Mouse (Mus musculus) cerebellum, adult 2 months (tissue): ENCODE data around the gene Olfr1367. TPM values are rescaled to one million over a fixed set of nuclear protein-coding genes. Genes with fewer than 3 reads are reported as not detected.
"Not testable (repeated sequence)": the region's sequence is repeated elsewhere in the genome, so short reads cannot be mapped to it uniquely, and the experiment has no call there.

Experiments
- DNase-seq, 2 experiments: peaks; one replicate each; pipeline ENCODE4 v3.0.0; 2021
- H3K27ac ChIP-seq: fragments of 200-500 bp; 2 replicates; pipeline ENCODE4 v1.5.1; 2012; ENCODE audit warnings: low read length, control low read depth, inconsistent platforms; ENCODE audit not compliant: insufficient read depth
- H3K27me3 ChIP-seq: fragments of 200-500 bp; 2 replicates; pipeline ENCODE4 v1.6.1; 2012; ENCODE audit warnings: inconsistent platforms, mild to moderate bottlenecking, low read length, moderate library complexity; ENCODE audit not compliant: control insufficient read depth, insufficient read depth
- H3K4me1 ChIP-seq: fragments of 200-500 bp; 2 replicates; pipeline ENCODE4 v1.6.1; 2011; ENCODE audit warnings: low read length; ENCODE audit not compliant: control insufficient read depth, insufficient read depth
- H3K4me3 ChIP-seq: fragments of 200-500 bp; replicated peaks from 2 replicates; pipeline ENCODE3; 2011; ENCODE audit warnings: mild to moderate bottlenecking, low read depth, low read length, control low read depth; ENCODE audit not compliant: insufficient read depth
- CTCF ChIP-seq: fragments of 200-500 bp; IDR thresholded peaks from 2 replicates; pipeline ENCODE4 v1.5.1; 2011; ENCODE audit warnings: low read depth, mild to moderate bottlenecking, control low read depth, low read length, moderate library complexity, borderline replicate concordance; ENCODE audit not compliant: insufficient read depth
- POLR2A ChIP-seq: fragments of 200-500 bp; IDR thresholded peaks from 2 replicates; pipeline ENCODE4 v1.6.1; 2011; ENCODE audit warnings: low read length, control low read depth, borderline replicate concordance; ENCODE audit not compliant: insufficient read depth
- WGBS: fragments of 180-500 bp; shearing (Covaris S2); methylation state at CpG from one replicate; pipeline ENCODE4 v1.1.7; 2018; 5-methylcytosine and 5-hydroxymethylcytosine counted together
- polyA plus RNA-seq: library from polyadenylated mRNA; depleted of rRNA; stranded (reverse); fragments of >200 nt; gene quantifications from 2 replicates; pipeline ENCODE4 v1.2.3, GENCODE M21; 2012; rRNA removed

The Olfr1367 gene
- polyA plus RNA-seq, 1 experiment, result not detected

- DNase-seq, result peak; percentile 91 to 95
- peak within 1 kb of the TSS; percentile 68 for H3K4me3 ChIP-seq
- no peak within 1 kb of the TSS; the same call in 1 of the 2 replicates for H3K27ac ChIP-seq
- TF ChIP-seq CTCF (no peak), POLR2A (peak; percentile 82)
- H3K27me3 ChIP-seq, result no peaks in the 10 kb centered on the region
- under 1% methylated on average over 29 of the region's 29 CpGs for WGBS
- peaks cover 2% of the 10 kb centered on the region; the same call in 1 of the 2 replicates for H3K4me1 ChIP-seq
Observed at GRCm38 (mm10) chr13:21362621-21363248, 16.0 kb downstream of the Olfr1367 start, which contains the start of gene Zscan12. Gene Zscan12, plus strand, starts transcription at chr13:21362820.

GRCm38 (mm10) chr13:21363719-21364118 is 17.0 kb downstream of the Olfr1367 start:
- Histone ChIP-seq H3K27me3 (no peaks in the 10 kb centered on the region), H3K4me1 (peaks cover 2% of the 10 kb centered on the region; the same call in 1 of the 2 replicates), H3K4me3 (peak overlapping the region; percentile 68), H3K27ac (no peak overlapping the region)
- TF ChIP-seq CTCF, result no peak
- no peak for TF ChIP-seq POLR2A
- 43% methylated on average over 12 of the region's 12 CpGs for WGBS
- DNase-seq, result peak; percentile 21 to 22

- Histone ChIP-seq H3K4me3 (no peak overlapping the region), H3K4me1 (peaks cover 2% of the 10 kb centered on the region; the same call in 1 of the 2 replicates), H3K27ac (no peak overlapping the region), H3K27me3 (no peaks in the 10 kb centered on the region)
- 53% methylated on average over 6 of the region's 6 CpGs for WGBS
- TF ChIP-seq POLR2A (no peak), CTCF (no peak)
- no peak for DNase-seq
Observed at GRCm38 (mm10) chr13:21366635-21367034, 19.9 kb downstream of the Olfr1367 start.

- Histone ChIP-seq H3K27ac (no peak overlapping the region), H3K27me3 (no peaks in the 10 kb centered on the region), H3K4me1 (no peaks in the 10 kb centered on the region), H3K4me3 (no peak overlapping the region)
- no peak for DNase-seq
- WGBS, result 90% methylated on average over 2 of the region's 2 CpGs
- no peak for TF ChIP-seq POLR2A
- TF ChIP-seq CTCF, result no peak
Observed at GRCm38 (mm10) chr13:21372700-21373099, 26.0 kb downstream of the Olfr1367 start.

- Histone ChIP-seq H3K27ac (no peak overlapping the region), H3K27me3 (no peaks in the 10 kb centered on the region), H3K4me1 (no peaks in the 10 kb centered on the region), H3K4me3 (no peak overlapping the region)
- 92% methylated on average over 2 of the region's 2 CpGs for WGBS
- DNase-seq, result no peak
- TF ChIP-seq CTCF (no peak), POLR2A (no peak)
Observed at GRCm38 (mm10) chr13:21377773-21378172, 31.1 kb downstream of the Olfr1367 start.

- Histone ChIP-seq H3K4me1 (no peaks in the 10 kb centered on the region), H3K27ac (no peak overlapping the region), H3K4me3 (no peak overlapping the region), H3K27me3 (no peaks in the 10 kb centered on the region)
- TF ChIP-seq CTCF (no peak), POLR2A (no peak)
- WGBS, result 95% methylated on average over 1 of the region's 1 CpGs
- DNase-seq, result no peak
Observed at GRCm38 (mm10) chr13:21395211-21395610, 48.5 kb downstream of the Olfr1367 start.

GRCm38 (mm10) chr13:21395623-21396022 is 48.9 kb downstream of the Olfr1367 start:
- TF ChIP-seq POLR2A (no peak), CTCF (no peak)
- no peak overlapping the region for H3K27ac ChIP-seq
- no peak for DNase-seq
- no peak overlapping the region for H3K4me3 ChIP-seq
- 92% methylated on average over 6 of the region's 6 CpGs for WGBS
- no peaks in the 10 kb centered on the region for H3K4me1 ChIP-seq
- no peaks in the 10 kb centered on the region for H3K27me3 ChIP-seq

- H3K4me3 ChIP-seq, H3K27me3 ChIP-seq, H3K4me1 ChIP-seq, H3K27ac ChIP-seq: not testable (repeated sequence)
- DNase-seq, result peak; percentile 42 to 48
- WGBS, result 91% methylated on average over 18 of the region's 18 CpGs
Observed at GRCm38 (mm10) chr13:21396048-21396447, 49.3 kb downstream of the Olfr1367 start.

GRCm38 (mm10) chr13:21397486-21397885 is 50.8 kb downstream of the Olfr1367 start:
- Histone ChIP-seq H3K27ac (no peak overlapping the region), H3K4me3 (no peak overlapping the region), H3K27me3 (no peaks in the 10 kb centered on the region), H3K4me1 (no peaks in the 10 kb centered on the region)
- 89% methylated on average over 2 of the region's 2 CpGs for WGBS
- DNase-seq, result no peak
- TF ChIP-seq POLR2A (no peak), CTCF (no peak)

Other genes starting within 250 kb of the Olfr1367 start
- not detected in 2 replicates for gene Olfr1369-ps1, start 235.4 kb upstream of the Olfr1367 start, polyA plus RNA-seq
- gene Olfr263, start 217.3 kb upstream of the Olfr1367 start, polyA plus RNA-seq, result not detected in 2 replicates
- not detected in 2 replicates for gene Olfr1368, start 201.0 kb upstream of the Olfr1367 start, polyA plus RNA-seq
- gene Trim27, start 167.5 kb upstream of the Olfr1367 start, polyA plus RNA-seq, result 27.0 and 28.9 TPM in 2 replicates
- not detected in 2 replicates for gene Gpx5, start 54.2 kb upstream of the Olfr1367 start, polyA plus RNA-seq
- 0.25 and 0.33 TPM in 2 replicates for gene Gpx6, start 34.8 kb upstream of the Olfr1367 start, polyA plus RNA-seq
- gene Zscan12, start 15.9 kb downstream of the Olfr1367 start, polyA plus RNA-seq, result 6.5 and 6.7 TPM in 2 replicates
- gene Zkscan3, start 55.8 kb downstream of the Olfr1367 start, polyA plus RNA-seq, result 45.0 and 47.4 TPM in 2 replicates
- 2.6 and 2.7 TPM in 2 replicates for gene Pgbd1, start 94.1 kb downstream of the Olfr1367 start, polyA plus RNA-seq
- 69.3 and 71.9 TPM in 2 replicates for gene Zscan26, start 106.8 kb downstream of the Olfr1367 start, polyA plus RNA-seq
- 0.44 and 0.54 TPM in 2 replicates for gene Nkapl, start 121.6 kb downstream of the Olfr1367 start, polyA plus RNA-seq
- gene Zkscan4, start 132.0 kb downstream of the Olfr1367 start, polyA plus RNA-seq, result 3.6 and 4.2 TPM in 2 replicates
- not detected in 2 replicates for gene Gm10065, start 132.5 kb downstream of the Olfr1367 start, polyA plus RNA-seq
- 1.5 and 1.8 TPM in 2 replicates for gene AK157302, start 148.3 kb downstream of the Olfr1367 start, polyA plus RNA-seq
- 28.3 and 29.8 TPM in 2 replicates for gene Gm11273, start 154.5 kb downstream of the Olfr1367 start, polyA plus RNA-seq
- 7.5 and 9.8 TPM in 2 replicates for gene Zkscan8, start 184.2 kb downstream of the Olfr1367 start, polyA plus RNA-seq
- gene Olfr1366, start 195.9 kb downstream of the Olfr1367 start, polyA plus RNA-seq, result not detected in 2 replicates
- not detected in 2 replicates for gene Olfr1535, start 213.0 kb downstream of the Olfr1367 start, polyA plus RNA-seq
- not detected in 2 replicates for gene Olfr1364, start 234.8 kb downstream of the Olfr1367 start, polyA plus RNA-seq